ENCODE assay signal across 7 mouse cellular contexts in the genomic region with DNA sequence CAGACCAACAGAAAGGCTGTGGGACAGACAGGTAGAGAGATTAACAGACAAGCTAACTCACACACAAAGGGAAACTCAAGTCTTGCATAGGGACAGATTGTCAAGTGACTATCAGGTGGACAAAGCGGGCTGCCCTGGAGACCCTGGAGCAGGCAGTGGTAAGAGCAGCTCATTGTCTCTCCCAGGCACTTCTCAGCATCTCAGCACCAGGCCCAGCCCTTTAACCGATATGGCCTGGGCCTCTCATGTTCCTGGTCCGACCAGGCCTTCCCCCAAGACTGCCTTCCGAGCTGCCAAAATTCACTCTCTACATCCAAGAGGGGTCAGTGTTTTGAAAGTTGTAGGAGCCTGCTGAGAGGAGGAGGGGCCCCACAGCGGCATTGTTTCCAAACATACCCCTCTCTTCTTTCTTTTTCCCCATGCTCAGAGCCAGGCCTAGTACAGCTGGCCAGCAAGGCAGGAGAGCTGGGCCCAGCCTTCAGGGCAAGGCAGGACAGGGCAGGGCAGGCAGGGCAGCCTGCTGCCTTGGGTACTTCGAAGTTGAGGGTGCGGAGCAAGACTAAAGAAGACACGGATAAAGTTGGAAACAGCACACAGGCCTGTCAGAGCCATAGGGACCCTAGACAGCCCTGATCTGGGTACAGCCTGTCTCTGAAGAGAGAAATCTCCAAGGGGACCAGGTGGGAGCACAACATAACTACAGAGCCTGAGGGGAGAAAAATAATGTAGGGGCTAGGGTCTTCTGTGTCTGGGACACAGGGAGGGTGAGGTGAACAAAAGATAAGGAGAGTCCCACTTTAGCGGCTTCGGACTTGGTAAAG. TPM values are rescaled to one million over a fixed set of nuclear protein-coding genes. Genes with fewer than 3 reads are reported as not detected.
A peak's percentile ranks its signal among the peaks of the same experiment; 100 is the strongest.
DNase-seq lines count a peak whose midpoint lies in the region; ATAC-seq lines count a peak whose summit lies in the region.

No protein-coding gene starts in this region.

- no peak overlapping the region for H3K27ac ChIP-seq in midbrain, embryonic 12.5 days (replicated peaks)

- H3K9ac ChIP-seq in midbrain, embryonic 12.5 days (replicated peaks): no peak overlapping the region

- H3K4me2 ChIP-seq in midbrain, embryonic 12.5 days (replicated peaks): peak overlapping the region; percentile 100

- no peaks in the 10 kb centered on the region for H3K36me3 ChIP-seq in midbrain, embryonic 12.5 days

- H3K4me3 ChIP-seq in midbrain, embryonic 12.5 days: peak overlapping the region; percentile 71; the same call in 1 of the 2 replicates

- no peaks in the 10 kb centered on the region for H3K9me3 ChIP-seq in midbrain, embryonic 12.5 days

- 10% methylated on average over 10 of the region's 10 CpGs for WGBS in midbrain, embryonic 12.5 days

- ATAC-seq in midbrain, embryonic 12.5 days (ENCODE audit: low FRiP score, low read depth): no peak

- peak; percentile 17 for DNase-seq in NIH3T3 (ENCODE audit: low read depth)
- DNase-seq in embryo, embryonic 9.5 days (ENCODE audit: extremely low spot score): peak; percentile 48
- DNase-seq in heart, postnatal 4 days: peak; percentile 31
- no peak for DNase-seq in frontal cortex, adult 2 months (ENCODE audit: extremely low spot score in 1 of 2, low spot score in 1 of 2)
- DNase-seq in layer of hippocampus, postnatal 10 days (ENCODE audit: low spot score in 2 of 2): no peak
- no peak for DNase-seq in spleen, postnatal 36 days (ENCODE audit: low spot score in 2 of 2)

- peaks cover 89% of the 10 kb centered on the region for H3K27me3 ChIP-seq in midbrain, embryonic 12.5 days

- peaks cover 31% of the 10 kb centered on the region for H3K4me1 ChIP-seq in midbrain, embryonic 12.5 days

RNA-seq across cellular contexts. Expression of a gene that starts 2.5 kb away (rescaled TPM):
- total RNA-seq in heart, postnatal 4 days (2021): 1 to 10 TPM; 2.7 to 2.9 TPM
- polyA plus RNA-seq in midbrain, embryonic 12.5 days (2016; fragmentation: Nextera tagmentation; extraction: Ambion mirVana): 3.1 and 3.7 TPM in 2 replicates
- polyA plus RNA-seq in frontal cortex, adult 2 months (2012; rRNA removed): 7.4 and 7.8 TPM in 2 replicates
- total RNA-seq in layer of hippocampus, postnatal 10 days (2021): 1 to 10 TPM; 8.8 TPM

Comparison
In these comparisons a context has a peak if more than half of its experiments do, and no peak if none do; other contexts are left out.
1. DNase-seq: peak in NIH3T3 (single experiment), embryo, embryonic 9.5 days (single experiment) and heart, postnatal 4 days (single experiment); none in frontal cortex, adult 2 months (0 of 2), layer of hippocampus, postnatal 10 days (0 of 2) and spleen, postnatal 36 days (0 of 2).